Mouse (Mus musculus) liver, embryonic 12.5 days (tissue): ENCODE results near the gene Hist2h4. TPM values are rescaled to one million over a fixed set of nuclear protein-coding genes. Genes with fewer than 3 reads are reported as not detected.
A peak's percentile ranks its signal among the peaks of the same experiment; 100 is the strongest.

Experiments
- ATAC-seq: fragments of 200-750 bp; cut with Nextera tagmentation; 2 replicates; pipeline ENCODE4 v1.8.0; 2017; ENCODE audit warnings: moderate number of reproducible peaks, mild to moderate bottlenecking, moderate library complexity
- H3K27ac ChIP-seq: fragments of 300-500 bp; sonication (generic); 2 replicates; pipeline ENCODE4 v1.5.1; 2016; ENCODE audit warnings: mild to moderate bottlenecking
- H3K27me3 ChIP-seq: fragments of 300-500 bp; sonication (generic); replicated peaks from 2 replicates; pipeline ENCODE4 v1.6.1; 2016; ENCODE audit warnings: mild to moderate bottlenecking, moderate library complexity
- H3K36me3 ChIP-seq: fragments of 300-500 bp; sonication (generic); 2 replicates; pipeline ENCODE4 v1.6.1; 2016; ENCODE audit warnings: mild to moderate bottlenecking, moderate library complexity
- H3K4me1 ChIP-seq: fragments of 300-500 bp; sonication (generic); 2 replicates; pipeline ENCODE4 v1.6.1; 2016
- H3K4me2 ChIP-seq: fragments of 300-500 bp; sonication (generic); 2 replicates; pipeline ENCODE4 v1.6.1; 2016; ENCODE audit warnings: mild to moderate bottlenecking, moderate library complexity
- H3K4me3 ChIP-seq: fragments of 300-500 bp; sonication (generic); 2 replicates; pipeline ENCODE4 v1.5.1; 2016; ENCODE audit warnings: mild to moderate bottlenecking, moderate library complexity
- H3K9ac ChIP-seq: fragments of 300-500 bp; sonication (generic); 2 replicates; pipeline ENCODE4 v1.6.1; 2016; ENCODE audit warnings: mild to moderate bottlenecking, moderate library complexity
- H3K9me3 ChIP-seq: fragments of 300-500 bp; sonication (generic); replicated peaks from 2 replicates; pipeline ENCODE4 v1.6.1; 2016; ENCODE audit warnings: mild to moderate bottlenecking, moderate library complexity
- WGBS: fragments of 180-500 bp; shearing (Covaris S2); methylation state at CpG from one replicate; pipeline ENCODE4 v1.1.7; 2016; ENCODE audit not compliant: insufficient replicate concordance; 5-methylcytosine and 5-hydroxymethylcytosine counted together
- polyA plus RNA-seq: library from polyadenylated mRNA; unstranded; fragments of >200 nt; fragmentation: Nextera tagmentation; extraction: Ambion mirVana; gene quantifications from 2 replicates; pipeline ENCODE4 v1.2.1, GENCODE M21; 2016

Hist2h4 gene
- polyA plus RNA-seq, result 27.0 and 29.3 TPM in 2 replicates

DNA sequence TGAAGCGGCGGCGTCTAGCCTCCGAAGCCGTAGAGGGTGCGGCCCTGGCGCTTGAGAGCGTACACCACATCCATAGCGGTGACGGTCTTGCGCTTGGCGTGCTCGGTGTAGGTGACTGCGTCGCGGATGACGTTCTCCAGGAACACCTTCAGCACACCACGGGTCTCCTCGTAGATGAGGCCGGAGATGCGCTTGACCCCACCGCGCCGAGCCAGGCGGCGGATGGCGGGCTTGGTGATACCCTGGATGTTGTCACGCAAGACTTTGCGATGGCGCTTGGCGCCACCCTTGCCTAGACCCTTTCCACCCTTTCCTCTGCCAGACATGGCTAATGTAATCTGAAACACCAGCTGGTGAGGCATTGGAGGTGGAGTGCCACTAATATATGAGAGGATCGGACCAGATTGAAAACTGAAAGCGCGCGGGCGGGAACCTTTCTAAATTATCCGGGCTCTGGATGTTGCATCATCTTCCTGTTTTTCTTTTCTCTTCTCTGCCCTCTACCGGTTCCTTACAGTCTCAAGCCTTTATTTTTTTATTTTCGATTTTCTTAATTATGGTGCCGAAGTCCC, at the start of gene Hist2h4:
Gene Hist2h4 (minus strand): TSS at position 333 of the 572 bp plus-strand sequence.
- Histone ChIP-seq H3K27ac (peak within 1 kb of the TSS; percentile 98), H3K4me2 (peak within 1 kb of the TSS; percentile 74), H3K9me3 (no peaks in the 10 kb centered on the region), H3K9ac (peak within 1 kb of the TSS; percentile 84), H3K27me3 (no peaks in the 10 kb centered on the region), H3K4me3 (peak within 1 kb of the TSS; percentile 58), H3K4me1 (peaks cover 61% of the 10 kb centered on the region), H3K36me3 (no peaks in the 10 kb centered on the region)
- ATAC-seq, result peak; percentile 90
- under 1% methylated on average over 40 of the region's 40 CpGs for WGBS

GRCm38 (mm10) chr3:96312341-96313098, 49.4 kb upstream of the Hist2h4 start:
- no peak for ATAC-seq
- Histone ChIP-seq H3K4me1 (0 out of 2 replicates have a peak, but pooled peaks cover 3% of the 10 kb centered on the region), H3K9ac (no peak overlapping the region), H3K27me3 (0 out of 2 replicates have a peak, but pooled peaks cover under 1% of the 10 kb centered on the region), H3K4me2 (no peak overlapping the region), H3K36me3 (no peaks in the 10 kb centered on the region), H3K4me3 (no peak overlapping the region), H3K27ac (0 out of 2 replicates have a peak overlapping the region, but pooled peaks have one; percentile 6), H3K9me3 (no peaks in the 10 kb centered on the region)
- 55% methylated on average over 8 of the region's 8 CpGs for WGBS

DNA sequence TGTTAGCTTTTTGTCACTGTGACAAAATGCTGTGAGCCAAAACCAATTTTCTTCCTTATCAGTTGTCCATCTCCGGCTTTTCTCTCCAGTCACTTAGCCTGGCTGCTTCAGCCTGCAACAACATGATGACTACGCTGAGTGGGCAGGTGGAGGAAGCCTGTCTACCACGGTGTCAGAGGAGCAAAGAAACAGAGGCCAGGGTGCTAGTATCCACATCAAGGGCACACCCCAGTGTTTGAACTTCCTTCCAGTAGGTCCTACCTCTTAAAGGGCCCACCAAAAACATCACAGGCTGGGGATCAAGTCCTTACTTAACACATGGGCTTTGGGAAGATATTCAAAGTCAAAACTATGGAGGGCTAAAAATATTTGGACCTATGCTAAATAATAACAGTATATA, 46.3 kb upstream of the Hist2h4 start:
- Histone ChIP-seq H3K4me3 (no peak overlapping the region), H3K27me3 (peaks cover 3% of the 10 kb centered on the region; the same call in 1 of the 2 replicates), H3K36me3 (no peaks in the 10 kb centered on the region), H3K9me3 (no peaks in the 10 kb centered on the region), H3K4me1 (peaks cover 6% of the 10 kb centered on the region; the same call in 1 of the 2 replicates), H3K9ac (no peak overlapping the region), H3K4me2 (no peak overlapping the region), H3K27ac (no peak overlapping the region)
- WGBS, result 40% methylated on average over 3 of the region's 3 CpGs
- ATAC-seq, result no peak

DNA sequence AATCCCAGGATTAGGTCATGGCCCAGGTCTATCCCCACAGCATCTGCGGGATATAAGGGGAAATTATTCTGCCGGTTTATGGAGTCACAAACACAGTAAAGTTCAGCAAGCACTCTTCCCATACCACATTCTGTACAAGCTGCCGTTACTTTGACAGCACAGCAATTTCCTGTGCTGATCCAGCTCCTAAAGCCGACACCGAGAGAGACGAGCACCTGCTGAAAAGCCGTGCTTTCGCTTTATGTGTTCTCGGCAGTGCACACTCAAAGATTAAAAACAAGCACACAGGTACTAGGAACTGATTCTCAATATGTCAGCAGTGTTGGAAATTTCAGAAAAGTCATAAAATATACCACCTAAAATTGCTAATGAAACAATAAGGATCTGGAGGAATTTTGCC, 43.4 kb upstream of the Hist2h4 start:
- no peaks in the 10 kb centered on the region for H3K9me3 ChIP-seq
- no peak overlapping the region for H3K9ac ChIP-seq
- no peaks in the 10 kb centered on the region for H3K36me3 ChIP-seq
- 59% methylated on average over 9 of the region's 9 CpGs for WGBS
- no peak overlapping the region for H3K27ac ChIP-seq
- peaks cover 6% of the 10 kb centered on the region; the same call in 1 of the 2 replicates for H3K4me1 ChIP-seq
- peaks cover 9% of the 10 kb centered on the region for H3K27me3 ChIP-seq
- H3K4me3 ChIP-seq, result no peak overlapping the region
- no peak overlapping the region for H3K4me2 ChIP-seq
- no peak for ATAC-seq

DNA sequence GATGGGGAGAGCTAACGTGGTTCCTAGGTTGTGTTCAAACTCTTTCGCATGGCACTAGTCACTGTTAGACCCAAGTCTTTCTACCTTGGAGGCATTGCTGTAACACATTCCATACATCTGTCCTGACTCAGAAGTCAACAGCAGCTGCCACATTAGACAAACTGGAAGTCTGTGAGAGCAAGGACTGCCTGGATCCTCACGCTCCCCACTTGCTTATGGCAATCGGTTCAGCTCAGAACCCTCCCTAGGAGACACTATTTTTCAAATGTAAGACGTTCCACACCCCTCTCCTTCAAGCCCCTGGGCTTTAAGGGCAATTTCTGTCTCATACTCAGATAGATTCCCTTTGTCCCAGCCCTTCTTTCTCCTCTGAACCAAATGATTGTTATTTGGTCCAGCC, 39.0 kb upstream of the Hist2h4 start:
- H3K27ac ChIP-seq, result no peak overlapping the region
- H3K4me3 ChIP-seq, result no peak overlapping the region
- H3K9ac ChIP-seq, result no peak overlapping the region
- peaks cover 12% of the 10 kb centered on the region for H3K27me3 ChIP-seq
- 69% methylated on average over 5 of the region's 5 CpGs for WGBS
- H3K36me3 ChIP-seq, result no peaks in the 10 kb centered on the region
- H3K4me1 ChIP-seq, result peaks cover 11% of the 10 kb centered on the region; the same call in 1 of the 2 replicates
- ATAC-seq, result no peak
- no peaks in the 10 kb centered on the region for H3K9me3 ChIP-seq
- no peak overlapping the region for H3K4me2 ChIP-seq

- H3K27me3 ChIP-seq, result peaks cover 12% of the 10 kb centered on the region
- 48% methylated on average over 26 of the region's 26 CpGs for WGBS
- no peak; the same call in 1 of the 2 replicates for ATAC-seq
Observed at GRCm38 (mm10) chr3:96300706-96301529, 37.8 kb upstream of the Hist2h4 start.

GRCm38 (mm10) chr3:96299562-96299961, 36.5 kb upstream of the Hist2h4 start:
- H3K9ac ChIP-seq, result no peak overlapping the region
- ATAC-seq, result no peak
- H3K4me2 ChIP-seq, result no peak overlapping the region
- no peak overlapping the region for H3K4me3 ChIP-seq
- WGBS, result 83% methylated on average over 2 of the region's 2 CpGs
- H3K27ac ChIP-seq, result no peak overlapping the region
- no peaks in the 10 kb centered on the region for H3K9me3 ChIP-seq
- no peaks in the 10 kb centered on the region for H3K36me3 ChIP-seq
- H3K4me1 ChIP-seq, result peaks cover 9% of the 10 kb centered on the region; the same call in 1 of the 2 replicates
- peaks cover 12% of the 10 kb centered on the region for H3K27me3 ChIP-seq

More at GRCm38 (mm10) chr3:96300706-96301529, 37.8 kb upstream of the Hist2h4 start:
- no peaks in the 10 kb centered on the region for H3K9me3 ChIP-seq
- H3K4me1 ChIP-seq, result peaks cover 11% of the 10 kb centered on the region; the same call in 1 of the 2 replicates
- no peak overlapping the region for H3K27ac ChIP-seq
- peak overlapping the region; percentile 34 for H3K4me3 ChIP-seq
- H3K4me2 ChIP-seq, result peak overlapping the region; percentile 51
- H3K36me3 ChIP-seq, result no peaks in the 10 kb centered on the region
- H3K9ac ChIP-seq, result no peak overlapping the region

DNA sequence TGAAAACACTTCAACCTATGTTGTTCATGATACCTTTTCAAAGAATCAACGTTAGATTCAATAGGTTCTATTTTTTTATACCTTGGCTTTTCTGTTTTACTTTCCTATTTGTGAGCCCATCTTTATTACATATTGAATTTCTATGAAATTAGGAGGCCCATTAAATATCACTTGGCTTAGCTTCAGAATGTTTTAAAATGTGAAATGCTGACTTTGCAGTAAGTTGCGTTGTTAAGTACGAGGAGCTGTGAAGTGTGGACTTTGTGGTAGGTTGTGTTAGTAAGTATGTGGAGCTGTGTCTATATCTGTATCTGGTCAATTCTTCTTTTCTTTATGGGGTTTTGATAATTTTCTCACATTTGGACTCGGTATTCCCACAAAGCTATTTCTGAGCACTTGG, 35.2 kb upstream of the Hist2h4 start:
- no peak overlapping the region for H3K27ac ChIP-seq
- H3K36me3 ChIP-seq, result no peaks in the 10 kb centered on the region
- peaks cover 14% of the 10 kb centered on the region for H3K27me3 ChIP-seq
- WGBS, result 78% methylated on average over 4 of the region's 4 CpGs
- H3K4me1 ChIP-seq, result 0 out of 2 replicates have a peak, but pooled peaks cover 5% of the 10 kb centered on the region
- H3K9ac ChIP-seq, result no peak overlapping the region
- H3K4me2 ChIP-seq, result no peak overlapping the region
- H3K9me3 ChIP-seq, result no peaks in the 10 kb centered on the region
- no peak for ATAC-seq
- H3K4me3 ChIP-seq, result no peak overlapping the region

DNA sequence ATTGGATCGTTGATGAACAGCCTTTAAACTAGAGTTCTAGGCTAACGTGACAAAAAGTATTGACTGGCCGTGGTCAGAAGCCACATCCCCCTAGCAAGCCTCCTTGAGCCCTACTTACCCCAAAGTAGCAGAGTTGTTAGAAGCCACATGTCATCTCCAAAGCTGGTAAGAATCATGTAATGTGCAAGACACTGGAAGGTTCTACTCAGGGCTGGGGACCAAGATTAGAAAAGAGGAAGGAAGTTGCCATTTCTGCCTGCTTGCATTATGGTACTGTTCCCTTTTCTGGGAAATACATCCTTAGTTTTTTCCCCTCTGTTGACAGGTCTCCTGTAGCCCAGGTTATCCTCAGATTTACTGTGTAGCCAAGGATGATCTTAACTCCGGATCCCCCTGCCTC, 30.7 kb upstream of the Hist2h4 start, which contains the start of gene Fcgr1:
Gene Fcgr1 (minus strand): TSS at position 183 of the 400 bp plus-strand sequence.
- H3K27me3 ChIP-seq, result peaks cover 8% of the 10 kb centered on the region; the same call in 1 of the 2 replicates
- H3K4me3 ChIP-seq, result no peak within 1 kb of the TSS
- ATAC-seq, result no peak
- no peak within 1 kb of the TSS for H3K9ac ChIP-seq
- no peaks in the 10 kb centered on the region for H3K36me3 ChIP-seq
- no peak within 1 kb of the TSS; the same call in 1 of the 2 replicates for H3K4me2 ChIP-seq
- H3K27ac ChIP-seq, result 0 out of 2 replicates have a peak within 1 kb of the TSS, but pooled peaks have one; percentile 31
- H3K4me1 ChIP-seq, result no peaks in the 10 kb centered on the region
- H3K9me3 ChIP-seq, result no peaks in the 10 kb centered on the region
- 29% methylated on average over 4 of the region's 4 CpGs for WGBS

DNA sequence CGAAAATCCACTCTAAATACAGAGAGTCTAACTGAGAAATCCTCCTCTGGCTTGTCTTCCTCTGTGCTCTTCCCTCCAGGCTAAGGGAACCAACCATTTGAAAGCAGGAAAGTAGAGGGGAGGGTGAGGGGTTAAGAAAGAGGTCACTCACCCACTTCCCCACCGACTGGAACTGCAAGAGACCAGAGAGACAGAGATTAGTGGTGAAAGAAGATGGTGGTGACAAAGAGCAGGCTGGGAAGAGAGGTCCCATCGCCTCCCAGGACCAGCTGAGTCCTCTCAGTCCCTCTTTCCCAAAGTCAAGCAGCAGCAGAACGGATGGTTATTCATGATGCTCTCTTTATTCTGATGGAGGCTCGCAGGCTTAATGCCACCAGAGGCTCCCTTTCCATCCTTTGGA, 30.3 kb upstream of the Hist2h4 start:
- Histone ChIP-seq H3K4me3 (no peak overlapping the region), H3K4me2 (no peak overlapping the region), H3K27ac (0 out of 2 replicates have a peak overlapping the region, but pooled peaks have one; percentile 31), H3K4me1 (no peaks in the 10 kb centered on the region), H3K36me3 (no peaks in the 10 kb centered on the region), H3K9ac (no peak overlapping the region), H3K27me3 (peaks cover 8% of the 10 kb centered on the region; the same call in 1 of the 2 replicates), H3K9me3 (no peaks in the 10 kb centered on the region)
- WGBS, result 26% methylated on average over 5 of the region's 5 CpGs
- ATAC-seq, result no peak

DNA sequence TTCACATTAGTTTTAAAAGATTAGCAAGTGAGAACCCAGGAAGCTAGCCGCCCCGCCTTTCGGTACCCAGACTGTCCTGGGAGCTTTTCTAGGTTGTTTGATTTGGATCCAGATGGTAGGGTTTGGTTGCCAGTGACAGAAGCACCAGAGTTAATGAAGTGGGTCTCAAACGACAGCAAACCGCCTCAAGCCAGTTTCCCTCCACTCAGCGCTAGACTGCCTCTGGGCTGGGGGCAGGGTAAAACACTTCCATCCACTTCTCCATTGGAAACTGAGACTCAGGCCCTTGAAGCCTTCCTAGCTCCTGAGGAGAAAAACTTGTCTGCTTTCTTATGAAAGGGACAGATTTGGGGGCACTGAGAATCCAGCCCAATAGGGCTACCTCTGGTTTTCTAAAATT, 29.5 kb upstream of the Hist2h4 start:
- Histone ChIP-seq H3K4me2 (no peak overlapping the region; the same call in 1 of the 2 replicates), H3K27ac (no peak overlapping the region), H3K36me3 (no peaks in the 10 kb centered on the region), H3K9me3 (no peaks in the 10 kb centered on the region), H3K9ac (no peak overlapping the region), H3K4me1 (no peaks in the 10 kb centered on the region), H3K4me3 (no peak overlapping the region), H3K27me3 (peaks cover 8% of the 10 kb centered on the region; the same call in 1 of the 2 replicates)
- 60% methylated on average over 6 of the region's 6 CpGs for WGBS
- no peak for ATAC-seq
